Comparison of ENCODE assay signal across 34 mouse cellular contexts in genomic region chr6:147644391-147644790, GRCm38 (mm10).
"Had no signal": no experiment of that assay in that cellular context is flagged by ENCODE, and none has a peak within 500 bp of the region (broad histone marks: within the 10 kb centered on the region; RNA-seq: fewer than 3 reads in every experiment).

No protein-coding gene starts in this region.

- H3K36me3 ChIP-seq: heart, embryonic 12.5 days; heart, embryonic 13.5 days; heart, embryonic 15.5 days; hindbrain, embryonic 10.5 days; hindbrain, embryonic 12.5 days; hindbrain, embryonic 15.5 days; intestine, embryonic 15.5 days; kidney, embryonic 15.5 days had no signal

- H3K27ac ChIP-seq: heart, embryonic 13.5 days; heart, embryonic 15.5 days; hindbrain, embryonic 10.5 days; hindbrain, embryonic 12.5 days; hindbrain, embryonic 14.5 days; hindbrain, embryonic 15.5 days; hindbrain, postnatal 0 days; intestine, embryonic 15.5 days; kidney, embryonic 15.5 days; kidney, postnatal 0 days; layer of hippocampus, adult 2 months; left cerebral cortex, adult 2 months had no signal

- DNase-seq: heart, postnatal 10 days; heart, postnatal 14 days; heart, postnatal 36 days; heart, postnatal 4 days; kidney, adult 11 months; kidney, adult 18-20 months; kidney, adult 2 months; kidney, adult 8-10 months; kidney, adult 9 months; kidney, postnatal 10 days; kidney, postnatal 14 days; kidney, postnatal 25 days; kidney, postnatal 36 days; kidney, postnatal 4 days; layer of hippocampus, adult 9-11 months; layer of hippocampus, postnatal 36 days had no signal

- H3K9me3 ChIP-seq: heart, embryonic 12.5 days; heart, embryonic 13.5 days; heart, embryonic 15.5 days; hindbrain, embryonic 10.5 days; hindbrain, embryonic 12.5 days; hindbrain, embryonic 15.5 days; intestine, embryonic 15.5 days; kidney, embryonic 15.5 days had no signal

- H3K9ac ChIP-seq: heart, embryonic 12.5 days; heart, embryonic 13.5 days; heart, embryonic 15.5 days; hindbrain, embryonic 12.5 days; hindbrain, embryonic 14.5 days; hindbrain, embryonic 15.5 days; intestine, embryonic 15.5 days; kidney, embryonic 15.5 days had no signal

- H3K4me3 ChIP-seq: heart, embryonic 12.5 days; heart, embryonic 13.5 days; heart, embryonic 15.5 days; hindbrain, embryonic 10.5 days; hindbrain, embryonic 12.5 days; hindbrain, embryonic 15.5 days; intestine, embryonic 15.5 days; kidney, embryonic 15.5 days; layer of hippocampus, adult 2 months; left cerebral cortex, adult 2 months had no signal

- H3K4me2 ChIP-seq: heart, embryonic 11.5 days; heart, embryonic 12.5 days; heart, embryonic 13.5 days; heart, embryonic 15.5 days; hindbrain, embryonic 12.5 days; hindbrain, embryonic 14.5 days; hindbrain, embryonic 15.5 days; intestine, embryonic 15.5 days; kidney, embryonic 15.5 days had no signal

- ATAC-seq: hindbrain, embryonic 16.5 days; hindbrain, postnatal 0 days; inflammation-experienced regulatory T-cells, adult 6 months; intestine, embryonic 15.5 days; intestine, embryonic 16.5 days; intestine, postnatal 0 days had no signal

- H3K27me3 ChIP-seq: heart, embryonic 12.5 days; heart, embryonic 13.5 days; heart, embryonic 15.5 days; hindbrain, embryonic 12.5 days; hindbrain, embryonic 15.5 days; intestine, embryonic 15.5 days; kidney, embryonic 15.5 days had no signal

- H3K4me1 ChIP-seq: heart, embryonic 12.5 days; heart, embryonic 13.5 days; heart, embryonic 15.5 days; hindbrain, embryonic 10.5 days; hindbrain, embryonic 12.5 days; hindbrain, embryonic 15.5 days; intestine, embryonic 15.5 days; kidney, embryonic 15.5 days had no signal
